Mouse (Mus musculus) telencephalon, adult 2 months (tissue): ENCODE results near the gene Krtcap3.

Experiments
- DNase-seq: peaks from one replicate; pipeline ENCODE4 v3.0.0-alpha.2; 2011; ENCODE audit warnings: low read depth, low spot score

Krtcap3 gene

DNA sequence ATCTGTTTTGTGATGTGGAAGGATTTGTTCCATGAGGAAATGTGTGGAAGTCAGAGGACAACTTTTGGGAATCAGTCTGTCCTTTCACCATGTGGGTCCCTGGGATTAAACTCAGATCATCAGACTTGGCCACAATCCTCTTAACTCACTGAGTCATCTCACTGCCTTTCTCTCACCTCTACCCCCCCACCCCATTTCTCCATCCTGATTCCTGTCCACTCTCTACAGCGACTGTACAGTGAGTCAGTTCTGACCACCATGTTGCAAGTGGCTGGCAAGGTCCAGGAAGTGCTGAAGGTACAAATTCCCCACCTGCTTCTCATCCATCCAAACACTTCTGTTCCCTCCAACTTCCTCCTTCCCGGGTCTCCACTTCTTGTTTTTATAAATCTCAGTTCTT is 47.0 kb downstream of the Krtcap3 start:
- DNase-seq, result no peak

DNA sequence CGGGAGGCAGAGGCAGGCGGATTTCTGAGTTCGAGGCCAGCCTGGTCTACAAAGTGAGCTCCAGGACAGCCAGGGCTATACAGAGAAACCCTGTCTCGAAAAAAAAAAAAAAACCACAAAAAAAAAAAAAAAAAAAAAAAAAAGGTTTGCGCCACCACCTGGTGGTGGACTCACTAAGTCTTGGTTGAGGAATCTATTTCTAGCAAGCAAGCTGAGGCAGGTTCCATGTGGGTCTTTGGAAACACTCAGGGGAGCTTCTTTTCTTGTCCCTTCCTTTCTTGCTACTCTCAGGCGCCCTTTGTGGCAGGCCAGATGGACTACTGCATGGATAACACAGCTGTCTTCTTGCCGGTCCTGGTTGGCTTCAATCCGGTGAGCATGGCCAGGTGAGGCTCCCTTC is 50.4 kb downstream of the Krtcap3 start:
- no peak for DNase-seq
